ENCODE assay signal across 22 mouse cellular contexts in the genomic region with DNA sequence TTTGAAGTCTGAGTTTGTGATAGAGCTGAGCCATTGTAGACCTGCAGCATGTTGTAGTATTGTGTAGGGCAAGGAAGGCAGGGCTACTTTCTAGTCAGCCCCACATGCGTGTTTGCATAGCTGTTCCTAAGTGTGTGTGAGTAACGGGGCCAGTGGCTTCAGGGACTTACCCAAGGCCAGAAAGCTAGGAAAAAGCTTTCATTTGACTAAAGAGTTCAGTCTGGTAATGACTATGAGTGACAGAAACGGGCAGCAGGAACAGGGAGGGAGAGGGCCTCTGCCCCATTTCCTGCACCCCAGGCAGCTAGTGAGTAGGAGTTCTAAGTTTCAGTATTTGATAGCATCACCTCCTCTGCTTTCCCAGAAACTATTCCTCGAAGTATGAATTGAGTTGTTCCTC.
DNase-seq lines count a peak whose midpoint lies in the region; ATAC-seq and TF ChIP-seq lines count a peak whose summit lies in the region.
"Had no signal": no experiment of that assay in that cellular context is flagged by ENCODE, and none has a peak within 500 bp of the region (broad histone marks: within the 10 kb centered on the region; RNA-seq: fewer than 3 reads in every experiment).

No protein-coding gene starts in this region.

- H3K27me3 ChIP-seq in CH12.LX (replicated peaks), result no peaks in the 10 kb centered on the region
- no peaks in the 10 kb centered on the region for H3K27me3 ChIP-seq in forebrain, embryonic 12.5 days
- H3K27me3 ChIP-seq in intestine, embryonic 15.5 days (replicated peaks), result no peaks in the 10 kb centered on the region
- H3K27me3 ChIP-seq: heart, embryonic 15.5 days; lung, embryonic 15.5 days; neural tube, embryonic 12.5 days; stomach, embryonic 15.5 days had no signal

- H3K9me3 ChIP-seq in CH12.LX (replicated peaks; ENCODE audit: low read length), result no peaks in the 10 kb centered on the region
- H3K9me3 ChIP-seq in forebrain, embryonic 12.5 days, result no peaks in the 10 kb centered on the region
- no peaks in the 10 kb centered on the region for H3K9me3 ChIP-seq in intestine, embryonic 15.5 days
- H3K9me3 ChIP-seq: heart, embryonic 15.5 days; lung, embryonic 15.5 days; neural tube, embryonic 12.5 days; stomach, embryonic 15.5 days had no signal

- H3K4me1 ChIP-seq in CH12.LX (ENCODE audit: control insufficient read depth in 1 of 2, insufficient read depth in 2 of 2), result peaks cover 22 to 48% of the 10 kb centered on the region in 2 experiments
- H3K4me1 ChIP-seq in forebrain, embryonic 12.5 days, result peaks cover 7% of the 10 kb centered on the region; the same call in 1 of the 2 replicates
- H3K4me1 ChIP-seq in intestine, embryonic 15.5 days (replicated peaks), result 0 out of 2 replicates have a peak, but pooled peaks cover 14% of the 10 kb centered on the region
- H3K4me1 ChIP-seq: stomach, embryonic 15.5 days had no signal

- no peak overlapping the region for H3K9ac ChIP-seq in CH12.LX (ENCODE audit: insufficient read depth, low read depth)
- no peak overlapping the region for H3K9ac ChIP-seq in forebrain, embryonic 12.5 days
- H3K9ac ChIP-seq in intestine, embryonic 15.5 days, result no peak overlapping the region
- H3K9ac ChIP-seq: heart, embryonic 15.5 days; liver, embryonic 14.5 days; lung, embryonic 15.5 days; neural tube, embryonic 12.5 days; stomach, embryonic 15.5 days had no signal

- H3K4me2 ChIP-seq in CH12.LX (ENCODE audit: insufficient read depth, low read depth, poor library complexity, severe bottlenecking), result peak overlapping the region; percentile 79
- no peak overlapping the region for H3K4me2 ChIP-seq in forebrain, embryonic 12.5 days
- no peak overlapping the region for H3K4me2 ChIP-seq in intestine, embryonic 15.5 days (replicated peaks)
- H3K4me2 ChIP-seq: heart, embryonic 15.5 days; lung, embryonic 15.5 days; midbrain, embryonic 11.5 days; neural tube, embryonic 12.5 days; stomach, embryonic 15.5 days had no signal

- DNase-seq in heart, adult 11 months, result peak; percentile 76
- DNase-seq in heart, postnatal 25 days (ENCODE audit: low spot score), result no peak
- peak; percentile 92 for DNase-seq in CH12.LX (ENCODE audit: extremely low read depth)
- peak; percentile 52 to 55 for DNase-seq in adrenal gland, postnatal 36 days
- DNase-seq in thymus, postnatal 14 days, result peak; percentile 42
- DNase-seq in cerebellum, adult 9-10 months, result no peak
- DNase-seq: cerebellum, adult 18-20 months; heart, adult 18-20 months; kidney, adult 18-20 months; lung, postnatal 4 days; right cerebral cortex, adult 18-20 months had no signal

- no peak overlapping the region for H3K4me3 ChIP-seq in CH12.LX (replicated peaks in 1 of 3; ENCODE audit: low read depth in 2 of 3, low read length in 2 of 3, poor library complexity in 1 of 3)
- no peak overlapping the region for H3K4me3 ChIP-seq in forebrain, embryonic 12.5 days (replicated peaks)
- no peak overlapping the region for H3K4me3 ChIP-seq in intestine, embryonic 15.5 days (replicated peaks)
- H3K4me3 ChIP-seq: heart, embryonic 15.5 days; lung, embryonic 15.5 days; neural tube, embryonic 12.5 days; stomach, embryonic 15.5 days had no signal

- no peak overlapping the region for H3K27ac ChIP-seq in CH12.LX (ENCODE audit: insufficient read depth, low read depth)
- H3K27ac ChIP-seq in forebrain, embryonic 12.5 days, result no peak overlapping the region
- no peak overlapping the region for H3K27ac ChIP-seq in intestine, embryonic 15.5 days
- H3K27ac ChIP-seq: heart, embryonic 15.5 days; kidney, postnatal 0 days; liver, embryonic 14.5 days; lung, embryonic 15.5 days; neural tube, embryonic 12.5 days; stomach, embryonic 15.5 days had no signal

- dilution Hi-C loops in CH12.LX (cut with MboI; ENCODE audit: extremely low pct_ligation_motif_present, extremely low pct_unique_long_range_greater_than_20kb, low sequenced_read_pairs), result no loop called here

- peak; percentile 17 for TF ChIP-seq RAD21 in CH12.LX (IDR thresholded peaks at IDR 0.05; ENCODE audit: low read depth, low read length)

- no peaks in the 10 kb centered on the region for H3K36me3 ChIP-seq in CH12.LX (replicated peaks in 1 of 2; ENCODE audit: control insufficient read depth in 1 of 2, insufficient read depth in 1 of 2, low read length in 1 of 2)
- no peaks in the 10 kb centered on the region for H3K36me3 ChIP-seq in forebrain, embryonic 12.5 days (replicated peaks)
- no peaks in the 10 kb centered on the region for H3K36me3 ChIP-seq in intestine, embryonic 15.5 days
- H3K36me3 ChIP-seq: G1E; heart, embryonic 15.5 days; lung, embryonic 15.5 days; neural tube, embryonic 12.5 days; stomach, embryonic 15.5 days had no signal

- WGBS in forebrain, embryonic 12.5 days, result 69% methylated on average over 4 of the region's 4 CpGs
- WGBS in intestine, embryonic 15.5 days, result 72% methylated on average over 4 of the region's 4 CpGs

- TF ChIP-seq POLR2A in CH12.LX (IDR thresholded peaks at IDR 0.05; ENCODE audit: low read depth, low read length), result no peak

- peak; percentile 96 for TF ChIP-seq EP300 in CH12.LX (IDR thresholded peaks at IDR 0.05; ENCODE audit: low read length)

- TF ChIP-seq CTCF in CH12.LX (conservative IDR thresholded peaks at IDR 0.05 in 1 of 2, IDR thresholded peaks at IDR 0.05 in 1 of 2; ENCODE audit: low read depth in 2 of 2, low read length in 2 of 2), result no peak

- intact Hi-C loops in heart, postnatal 25 days (cut with DNase I), result no loop called here

- no peaks in the 10 kb centered on the region for H3K79me2 ChIP-seq in CH12.LX (replicated peaks; ENCODE audit: control insufficient read depth, extremely low read depth, insufficient read depth, poor library complexity, severe bottlenecking)

- ATAC-seq in forebrain, embryonic 12.5 days (ENCODE audit: low FRiP score), result no peak
- no peak for ATAC-seq in intestine, embryonic 15.5 days
- ATAC-seq: hindbrain, embryonic 16.5 days had no signal

- in situ Hi-C loops in CH12.LX (cut with MboI; ENCODE audit: low pct_ligation_motif_present, low pct_unique_long_range_greater_than_20kb, low sequenced_read_pairs), result no loop called here

TF ChIP-seq in CH12.LX, 34 proteins besides CTCF, POLR2A, EP300 and RAD21:
- no peak for TF ChIP-seq NELFE (IDR thresholded peaks at IDR 0.05; ENCODE audit: low read depth, low read length)
- TF ChIP-seq ZMIZ1 (IDR thresholded peaks at IDR 0.05; ENCODE audit: low read depth, low read length), result no peak
- TF ChIP-seq TBP (conservative IDR thresholded peaks at IDR 0.05; ENCODE audit: low read depth, low read length), result 0 out of 2 replicates have a peak, but pooled peaks have one; percentile 30
- no peak for TF ChIP-seq USF2 (conservative IDR thresholded peaks at IDR 0.05; ENCODE audit: low read depth, low read length)
- no peak for TF ChIP-seq SIN3A (IDR thresholded peaks at IDR 0.05; ENCODE audit: low read length)
- peak; percentile 57; the same call in 1 of the 2 replicates for TF ChIP-seq CHD2 (IDR thresholded peaks at IDR 0.05; ENCODE audit: low read length)
- no peak for TF ChIP-seq KAT2A (IDR thresholded peaks at IDR 0.05; ENCODE audit: insufficient replicate concordance, low read length)
- no peak for TF ChIP-seq USF1 (IDR thresholded peaks at IDR 0.05; ENCODE audit: low read depth, low read length)
- TF ChIP-seq NRF1 (IDR thresholded peaks at IDR 0.05; ENCODE audit: low read depth, low read length), result no peak
- peak; percentile 92 for TF ChIP-seq MEF2A (IDR thresholded peaks at IDR 0.05; ENCODE audit: borderline replicate concordance, low read depth, low read length)
- no peak; the same call in 1 of the 2 replicates for TF ChIP-seq HCFC1 (IDR thresholded peaks at IDR 0.05; ENCODE audit: low read depth, low read length)
- peak; percentile 89 for TF ChIP-seq MAZ (IDR thresholded peaks at IDR 0.05; ENCODE audit: low read depth, low read length)
- no peak; the same call in 1 of the 2 replicates for TF ChIP-seq RCOR1 (conservative IDR thresholded peaks at IDR 0.05; ENCODE audit: low read depth, low read length)
- peak; percentile 87 for TF ChIP-seq JUND (conservative IDR thresholded peaks at IDR 0.05; ENCODE audit: low read depth, low read length)
- peak; percentile 57; the same call in 1 of the 2 replicates for TF ChIP-seq MAFK (IDR thresholded peaks at IDR 0.05; ENCODE audit: insufficient replicate concordance, low read length)
- TF ChIP-seq IRF4 (IDR thresholded peaks at IDR 0.05; ENCODE audit: low read depth, low read length), result peak; percentile 97
- peak; percentile 89 for TF ChIP-seq BHLHE40 (IDR thresholded peaks at IDR 0.05; ENCODE audit: low read depth, low read length)
- TF ChIP-seq ZNF384 (IDR thresholded peaks at IDR 0.05; ENCODE audit: low read depth, low read length), result peak; percentile 37; the same call in 1 of the 2 replicates
- TF ChIP-seq TCF12 (IDR thresholded peaks at IDR 0.05; ENCODE audit: low read depth, low read length), result peak; percentile 67; the same call in 1 of the 2 replicates
- no peak; the same call in 1 of the 2 replicates for TF ChIP-seq SMC3 (IDR thresholded peaks at IDR 0.05; ENCODE audit: low read depth, low read length)
- TF ChIP-seq ZC3H11A (IDR thresholded peaks at IDR 0.05; ENCODE audit: low read depth, low read length), result no peak
- no peak for TF ChIP-seq POLR2AphosphoS2 (IDR thresholded peaks at IDR 0.05; ENCODE audit: low read depth, low read length)
- no peak for TF ChIP-seq MXI1 (IDR thresholded peaks at IDR 0.05; ENCODE audit: low read depth, low read length)
- no peak for TF ChIP-seq GABPA (IDR thresholded peaks at IDR 0.05; ENCODE audit: insufficient replicate concordance, low read depth, low read length)
- no peak for TF ChIP-seq UBTF (IDR thresholded peaks at IDR 0.05; ENCODE audit: low read depth, low read length)
- no peak for TF ChIP-seq E2F4 (IDR thresholded peaks at IDR 0.05; ENCODE audit: insufficient replicate concordance, low read depth, low read length)
- TF ChIP-seq MYC (IDR thresholded peaks at IDR 0.05; ENCODE audit: low read depth, low read length), result no peak; the same call in 1 of the 2 replicates
- no peak for TF ChIP-seq PAX5 (IDR thresholded peaks at IDR 0.05; ENCODE audit: low read length)
- peak; percentile 84 for TF ChIP-seq ETS1 (conservative IDR thresholded peaks at IDR 0.05; ENCODE audit: low read depth, low read length)
- peak; percentile 62; the same call in 1 of the 2 replicates for TF ChIP-seq ELF1 (IDR thresholded peaks at IDR 0.05; ENCODE audit: low read depth, low read length)
- TF ChIP-seq CHD1 (IDR thresholded peaks at IDR 0.05; ENCODE audit: low read depth, low read length), result no peak
- no peak for TF ChIP-seq ZKSCAN1 (IDR thresholded peaks at IDR 0.05; ENCODE audit: borderline replicate concordance, low read depth, low read length)
- TF ChIP-seq MAX (IDR thresholded peaks at IDR 0.05; ENCODE audit: low read length), result peak; percentile 80
- TF ChIP-seq JUN (IDR thresholded peaks at IDR 0.05; ENCODE audit: insufficient read depth, low read depth, low read length), result peak; percentile 78

Comparison
In these comparisons a context has a peak if more than half of its experiments do, and no peak if none do; other contexts are left out.
1. DNase-seq: peak in heart, adult 11 months (single experiment), CH12.LX (single experiment), adrenal gland, postnatal 36 days (2 of 2) and thymus, postnatal 14 days (single experiment); none in heart, postnatal 25 days (single experiment) and cerebellum, adult 9-10 months (single experiment).